Mouse (Mus musculus) effector memory CD4-positive, alpha-beta T cell, adult 5 months (primary cell): Measurements from ENCODE around the gene Dcbld1. TPM values are rescaled to one million over a fixed set of nuclear protein-coding genes. Genes with fewer than 3 reads are reported as not detected.

Experiments
- polyA plus RNA-seq: library from polyadenylated mRNA; unstranded; fragments of 100-300 nt; shearing (Covaris generic); gene quantifications from one replicate; pipeline ENCODE4 v1.2.1, GENCODE M21; 2017

Dcbld1 gene
- polyA plus RNA-seq: 0.14 TPM

GRCm38 (mm10) chr10:52233301-52233968 lies at the start of gene Dcbld1:
Gene Dcbld1, plus strand, starts transcription at chr10:52233619.

GRCm38 (mm10) chr10:52194957-52195852 lies 38.2 kb upstream of the Dcbld1 start, which contains the start of gene Ros1:
Gene Ros1, minus strand, starts transcription at chr10:52195244.

GRCm38 (mm10) chr10:52358467-52358866 lies 125.0 kb downstream of the Dcbld1 start, which contains the start of gene Gm26741:
Gene Gm26741, plus strand, starts transcription at chr10:52358767.

Other genes starting within 250 kb of the Dcbld1 start
- gene Vgll2, start 211.1 kb upstream of the Dcbld1 start, polyA plus RNA-seq: not detected
- gene Ros1, start 38.4 kb upstream of the Dcbld1 start, polyA plus RNA-seq: 0.05 TPM
- not detected for gene Gm26741, start 125.1 kb downstream of the Dcbld1 start, polyA plus RNA-seq
- gene Gopc, start 148.5 kb downstream of the Dcbld1 start, polyA plus RNA-seq: 22.0 TPM
- not detected for gene Nepn, start 155.4 kb downstream of the Dcbld1 start, polyA plus RNA-seq
- gene Nus1, start 183.9 kb downstream of the Dcbld1 start, polyA plus RNA-seq: 18.0 TPM